Mouse (Mus musculus) liver, embryonic 15.5 days (tissue): ENCODE measurements around the gene Fbxo44. TPM values are rescaled to one million over a fixed set of nuclear protein-coding genes. Genes with fewer than 3 reads are reported as not detected.

Experiments used
- ATAC-seq: fragments of 200-750 bp; cut with Nextera tagmentation; 2 replicates; pipeline ENCODE4 v1.8.0; 2017; ENCODE audit warnings: moderate number of reproducible peaks, mild to moderate bottlenecking, moderate library complexity; ENCODE audit not compliant: insufficient read depth
- H3K27ac ChIP-seq: fragments of 300-500 bp; sonication (generic); replicated peaks from 2 replicates; pipeline ENCODE4 v1.5.1; 2015; ENCODE audit warnings: mild to moderate bottlenecking, inconsistent platforms
- H3K27me3 ChIP-seq: fragments of 300-500 bp; sonication (generic); 2 replicates; pipeline ENCODE4 v1.6.1; 2015; ENCODE audit warnings: mild to moderate bottlenecking, inconsistent platforms
- H3K36me3 ChIP-seq: fragments of 300-500 bp; sonication (generic); replicated peaks from 2 replicates; pipeline ENCODE4 v1.6.1; 2015; ENCODE audit warnings: moderate library complexity, mild to moderate bottlenecking, inconsistent platforms
- H3K4me1 ChIP-seq: fragments of 300-500 bp; sonication (generic); replicated peaks from 2 replicates; pipeline ENCODE4 v1.6.1; 2015; ENCODE audit warnings: inconsistent platforms
- H3K4me2 ChIP-seq: fragments of 300-500 bp; sonication (generic); 2 replicates; pipeline ENCODE4 v1.6.1; 2015; ENCODE audit warnings: moderate library complexity, mild to moderate bottlenecking, inconsistent platforms
- H3K4me3 ChIP-seq: fragments of 300-500 bp; sonication (generic); replicated peaks from 2 replicates; pipeline ENCODE4 v1.5.1; 2015; ENCODE audit warnings: mild to moderate bottlenecking, inconsistent platforms
- H3K9ac ChIP-seq: fragments of 300-500 bp; sonication (generic); 2 replicates; pipeline ENCODE4 v1.6.1; 2015; ENCODE audit warnings: moderate library complexity, mild to moderate bottlenecking, inconsistent platforms
- H3K9me3 ChIP-seq: fragments of 300-500 bp; sonication (generic); replicated peaks from 2 replicates; pipeline ENCODE4 v1.6.1; 2016; ENCODE audit warnings: inconsistent platforms
- WGBS: fragments of 180-500 bp; shearing (Covaris S2); methylation state at CpG from one replicate; pipeline ENCODE4 v1.1.7; 2015; ENCODE audit warnings: mixed read lengths; ENCODE audit not compliant: insufficient replicate concordance; 5-methylcytosine and 5-hydroxymethylcytosine counted together
- polyA plus RNA-seq: library from polyadenylated mRNA; unstranded; fragments of >200 nt; fragmentation: Nextera tagmentation; extraction: Ambion mirVana; gene quantifications from 2 replicates; pipeline ENCODE4 v1.2.1, GENCODE M21; 2015

The Fbxo44 gene
- polyA plus RNA-seq, 1 experiment from 2014 or later = 0.54 TPM

- 53% methylated on average over 12 of the region's 12 CpGs for WGBS
- no peak overlapping the region for H3K4me3 ChIP-seq
- no peak overlapping the region for H3K4me2 ChIP-seq
- H3K4me1 ChIP-seq = peaks cover 25% of the 10 kb centered on the region
- 0 out of 2 replicates have a peak, but pooled peaks cover 5% of the 10 kb centered on the region for H3K36me3 ChIP-seq
- no peaks in the 10 kb centered on the region for H3K27me3 ChIP-seq
- H3K27ac ChIP-seq = no peak overlapping the region
- H3K9me3 ChIP-seq = no peaks in the 10 kb centered on the region
- H3K9ac ChIP-seq = no peak overlapping the region
- ATAC-seq = no peak
Measured at GRCm38 (mm10) chr4:148149540-148149939, 10.7 kb downstream of the Fbxo44 start.

- Histone ChIP-seq H3K9me3 (no peaks in the 10 kb centered on the region), H3K4me2 (no peak overlapping the region), H3K4me3 (no peak overlapping the region), H3K36me3 (0 out of 2 replicates have a peak, but pooled peaks cover 5% of the 10 kb centered on the region), H3K27ac (no peak overlapping the region), H3K9ac (no peak overlapping the region), H3K27me3 (no peaks in the 10 kb centered on the region), H3K4me1 (peaks cover 25% of the 10 kb centered on the region)
- WGBS = 59% methylated on average over 2 of the region's 2 CpGs
- no peak for ATAC-seq
Measured at GRCm38 (mm10) chr4:148147714-148148113, 12.6 kb downstream of the Fbxo44 start.

- H3K27ac ChIP-seq = no peak overlapping the region
- 0 out of 2 replicates have a peak, but pooled peaks cover 5% of the 10 kb centered on the region for H3K36me3 ChIP-seq
- peaks cover 10% of the 10 kb centered on the region for H3K27me3 ChIP-seq
- peaks cover 18% of the 10 kb centered on the region for H3K4me1 ChIP-seq
- ATAC-seq = no peak
- H3K4me3 ChIP-seq = no peak overlapping the region
- H3K9ac ChIP-seq = no peak overlapping the region
- WGBS = 68% methylated on average over 5 of the region's 5 CpGs
- no peaks in the 10 kb centered on the region for H3K9me3 ChIP-seq
- H3K4me2 ChIP-seq = no peak overlapping the region
Measured at GRCm38 (mm10) chr4:148143721-148144120, 16.6 kb downstream of the Fbxo44 start.

- Histone ChIP-seq H3K36me3 (0 out of 2 replicates have a peak, but pooled peaks cover 2% of the 10 kb centered on the region), H3K4me2 (peak overlapping the region; percentile 100), H3K4me1 (peaks cover 18% of the 10 kb centered on the region), H3K27me3 (peaks cover 32% of the 10 kb centered on the region), H3K27ac (peak overlapping the region; percentile 82), H3K9me3 (no peaks in the 10 kb centered on the region), H3K9ac (peak overlapping the region; percentile 72), H3K4me3 (peak overlapping the region; percentile 75)
- ATAC-seq = peak; percentile 90
- WGBS = under 1% methylated on average over 65 of the region's 65 CpGs
Measured at GRCm38 (mm10) chr4:148140098-148141011, 19.9 kb downstream of the Fbxo44 start.

- H3K4me3 ChIP-seq = peak overlapping the region; percentile 75
- ATAC-seq = peak; percentile 10; the same call in 1 of the 2 replicates
- H3K4me2 ChIP-seq = peak overlapping the region; percentile 100
- peaks cover 38% of the 10 kb centered on the region for H3K27me3 ChIP-seq
- H3K36me3 ChIP-seq = no peaks in the 10 kb centered on the region
- peak overlapping the region; percentile 72 for H3K9ac ChIP-seq
- under 1% methylated on average over 12 of the region's 12 CpGs for WGBS
- 0 out of 2 replicates have a peak overlapping the region, but pooled peaks have one; percentile 34 for H3K27ac ChIP-seq
- H3K4me1 ChIP-seq = peaks cover 18% of the 10 kb centered on the region
- no peaks in the 10 kb centered on the region for H3K9me3 ChIP-seq
Measured at GRCm38 (mm10) chr4:148139767-148140097, 20.6 kb downstream of the Fbxo44 start.

GRCm38 (mm10) chr4:148137503-148137902 is 22.8 kb downstream of the Fbxo44 start:
- peaks cover 60% of the 10 kb centered on the region for H3K27me3 ChIP-seq
- peaks cover 18% of the 10 kb centered on the region for H3K4me1 ChIP-seq
- no peaks in the 10 kb centered on the region for H3K36me3 ChIP-seq
- H3K9me3 ChIP-seq = no peaks in the 10 kb centered on the region
- H3K4me2 ChIP-seq = no peak overlapping the region
- no peak for ATAC-seq
- no peak overlapping the region for H3K4me3 ChIP-seq
- H3K9ac ChIP-seq = no peak overlapping the region
- no peak overlapping the region for H3K27ac ChIP-seq
- 53% methylated on average over 8 of the region's 8 CpGs for WGBS

- H3K27ac ChIP-seq = no peak overlapping the region
- ATAC-seq = no peak
- no peaks in the 10 kb centered on the region for H3K9me3 ChIP-seq
- WGBS = 23% methylated on average over 8 of the region's 8 CpGs
- H3K4me1 ChIP-seq = peaks cover 15% of the 10 kb centered on the region
- H3K36me3 ChIP-seq = no peaks in the 10 kb centered on the region
- H3K4me2 ChIP-seq = no peak overlapping the region
- H3K9ac ChIP-seq = no peak overlapping the region
- peaks cover 85% of the 10 kb centered on the region for H3K27me3 ChIP-seq
- no peak overlapping the region for H3K4me3 ChIP-seq
Measured at GRCm38 (mm10) chr4:148134988-148135387, 25.3 kb downstream of the Fbxo44 start.

GRCm38 (mm10) chr4:148131497-148132081 is 28.7 kb downstream of the Fbxo44 start:
- Histone ChIP-seq H3K9ac (no peak overlapping the region), H3K27ac (no peak overlapping the region), H3K4me2 (no peak overlapping the region; the same call in 1 of the 2 replicates), H3K4me1 (peaks cover 7% of the 10 kb centered on the region; the same call in 1 of the 2 replicates), H3K4me3 (no peak overlapping the region), H3K9me3 (no peaks in the 10 kb centered on the region), H3K36me3 (no peaks in the 10 kb centered on the region), H3K27me3 (peaks cover 85% of the 10 kb centered on the region)
- WGBS = 3% methylated on average over 21 of the region's 21 CpGs
- ATAC-seq = no peak

GRCm38 (mm10) chr4:148130561-148131413 is 29.5 kb downstream of the Fbxo44 start, which contains the start of gene Draxin:
Draxin (minus strand) TSS chr4:148130698.
- Histone ChIP-seq H3K36me3 (no peaks in the 10 kb centered on the region), H3K27me3 (peaks cover 91% of the 10 kb centered on the region), H3K9me3 (no peaks in the 10 kb centered on the region), H3K27ac (no peak within 1 kb of the TSS), H3K9ac (no peak within 1 kb of the TSS), H3K4me1 (peaks cover 7% of the 10 kb centered on the region; the same call in 1 of the 2 replicates), H3K4me3 (peak within 1 kb of the TSS; percentile 35), H3K4me2 (peak within 1 kb of the TSS; percentile 55)
- under 1% methylated on average over 83 of the region's 87 CpGs for WGBS
- ATAC-seq = peak; percentile 26; the same call in 1 of the 2 replicates

- H3K36me3 ChIP-seq = no peaks in the 10 kb centered on the region
- 4% methylated on average over 18 of the region's 18 CpGs for WGBS
- ATAC-seq = no peak; the same call in 1 of the 2 replicates
- H3K4me1 ChIP-seq = peaks cover 7% of the 10 kb centered on the region; the same call in 1 of the 2 replicates
- peak within 1 kb of the TSS; percentile 35 for H3K4me3 ChIP-seq
- no peak within 1 kb of the TSS for H3K27ac ChIP-seq
- peaks cover 96% of the 10 kb centered on the region for H3K27me3 ChIP-seq
- H3K9ac ChIP-seq = no peak within 1 kb of the TSS
- H3K9me3 ChIP-seq = no peaks in the 10 kb centered on the region
- peak within 1 kb of the TSS; percentile 55 for H3K4me2 ChIP-seq
Measured at GRCm38 (mm10) chr4:148130133-148130532, 30.1 kb downstream of the Fbxo44 start, which contains the start of gene Mad2l2. Mad2l2 (plus strand) TSS chr4:148130384.
